Mouse (Mus musculus) hindbrain, postnatal 0 days (tissue): ENCODE measurements at regions not wholly inside any gene's neighbourhood (a gene's known extent, or its start where the extent isn't known, plus 50 kb on each side); places are given as distances from the start of the nearest gene placed in this dataset.

Experiments
- ATAC-seq: fragments of 200-750 bp; cut with Nextera tagmentation; 2 replicates; pipeline ENCODE4 v1.8.0; 2017; ENCODE audit warnings: mild to moderate bottlenecking, moderate TSS enrichment, moderate library complexity
- DNase-seq: peaks from one replicate; pipeline ENCODE4 v3.0.0-alpha.2; 2015; ENCODE audit warnings: low spot score
- H3K27ac ChIP-seq: fragments of 300-500 bp; sonication (generic); 2 replicates; pipeline ENCODE4 v1.5.1; 2014; ENCODE audit warnings: mild to moderate bottlenecking
- H3K27me3 ChIP-seq: fragments of 300-500 bp; sonication (generic); 2 replicates; pipeline ENCODE4 v1.6.1; 2014; ENCODE audit warnings: low read length, mixed read lengths; ENCODE audit not compliant: insufficient read depth
- H3K36me3 ChIP-seq: fragments of 300-500 bp; sonication (generic); 2 replicates; pipeline ENCODE4 v1.6.1; 2014; ENCODE audit warnings: low read length, mixed read lengths; ENCODE audit not compliant: insufficient read depth
- H3K4me1 ChIP-seq: fragments of 300-500 bp; sonication (generic); 2 replicates; pipeline ENCODE4 v1.6.1; 2014; ENCODE audit warnings: antibody characterized with exemption, low read length, mixed read lengths; ENCODE audit not compliant: insufficient read depth
- H3K4me2 ChIP-seq: fragments of 300-500 bp; sonication (generic); 2 replicates; pipeline ENCODE4 v1.6.1; 2014; ENCODE audit warnings: low read depth, mild to moderate bottlenecking, low read length, moderate library complexity, mixed read lengths
- H3K4me3 ChIP-seq: fragments of 300-500 bp; sonication (generic); 2 replicates; pipeline ENCODE4 v1.5.1; 2014; ENCODE audit warnings: low read length
- H3K9ac ChIP-seq: fragments of 300-500 bp; sonication (generic); replicated peaks from 2 replicates; pipeline ENCODE4 v1.6.1; 2014; ENCODE audit warnings: mild to moderate bottlenecking, low read length, moderate library complexity, mixed read lengths
- H3K9me3 ChIP-seq: fragments of 300-500 bp; sonication (generic); 2 replicates; pipeline ENCODE4 v1.6.1; 2016; ENCODE audit warnings: low read length, mixed read lengths
- CTCF ChIP-seq: IDR thresholded peaks from 2 replicates; pipeline ENCODE4 v1.5.1; 2016; ENCODE audit warnings: antibody characterized with exemption, control low read depth, low read depth
- WGBS: fragments of 180-500 bp; shearing (Covaris S2); extraction: QIAGEN DNeasy Blood & Tissue Kit; methylation state at CpG from one replicate; pipeline ENCODE4 v1.1.7; 2014; 5-methylcytosine and 5-hydroxymethylcytosine counted together

- Histone ChIP-seq H3K27ac (no peak overlapping the region), H3K4me1 (no peaks in the 10 kb centered on the region), H3K36me3 (no peaks in the 10 kb centered on the region), H3K9ac (no peak overlapping the region), H3K27me3 (no peaks in the 10 kb centered on the region), H3K4me2 (no peak overlapping the region), H3K4me3 (no peak overlapping the region), H3K9me3 (no peaks in the 10 kb centered on the region)
- ATAC-seq (no peak), DNase-seq (no peak)
- no peak for TF ChIP-seq CTCF
- WGBS, result 53% methylated on average over 4 of the region's 4 CpGs
These were observed 181.6 kb downstream of the Rplp1 start for GRCm38 (mm10) chr9:61732747-61733146.

DNA sequence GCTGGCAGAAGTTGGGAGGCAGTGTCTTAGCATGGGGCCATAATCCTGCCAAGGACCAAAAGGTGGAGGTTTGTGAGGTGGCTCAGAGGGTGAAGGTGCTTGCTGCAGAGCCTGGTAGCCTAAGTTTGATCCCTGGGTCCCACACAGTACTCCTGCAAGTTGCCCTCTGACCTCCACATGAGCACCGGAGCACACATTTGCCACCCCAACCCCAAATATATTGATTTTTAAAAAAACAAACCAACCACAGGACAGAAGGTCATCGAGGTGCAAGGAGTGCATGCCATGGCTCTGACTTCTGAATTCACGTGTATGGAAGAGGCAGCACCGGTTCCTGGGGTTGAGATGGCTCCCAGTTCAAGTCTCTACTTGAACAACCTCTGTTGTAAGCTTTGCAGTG is 186.2 kb downstream of the Rplp1 start:
- Histone ChIP-seq H3K4me1 (no peaks in the 10 kb centered on the region), H3K9ac (no peak overlapping the region), H3K9me3 (no peaks in the 10 kb centered on the region), H3K27me3 (no peaks in the 10 kb centered on the region), H3K36me3 (no peaks in the 10 kb centered on the region), H3K4me2 (no peak overlapping the region), H3K27ac (no peak overlapping the region), H3K4me3 (no peak overlapping the region)
- DNase-seq (no peak), ATAC-seq (no peak)
- 89% methylated on average over 4 of the region's 4 CpGs for WGBS
- TF ChIP-seq CTCF, result no peak

DNA sequence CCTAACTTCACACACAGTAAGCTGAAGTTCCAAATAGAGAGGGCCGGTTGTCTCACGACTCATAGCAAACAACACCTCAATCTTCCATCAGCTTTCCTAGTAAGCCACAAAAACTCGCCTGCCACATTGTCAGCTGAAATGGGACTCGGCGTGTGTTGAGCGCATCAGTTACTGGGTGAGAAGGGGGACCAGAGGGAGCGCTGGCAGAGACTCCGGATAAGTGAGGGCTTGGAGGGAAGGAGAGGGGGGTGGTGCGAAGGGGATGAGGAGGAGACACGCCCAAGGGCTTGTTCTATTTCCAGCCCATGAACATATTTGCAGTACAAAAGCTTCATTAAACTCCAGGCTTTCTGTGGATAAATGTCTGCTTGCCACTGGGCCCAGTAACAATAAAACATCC is 186.7 kb downstream of the Rplp1 start:
- 70% methylated on average over 10 of the region's 10 CpGs for WGBS
- no peak overlapping the region for H3K27ac ChIP-seq
- H3K9me3 ChIP-seq, result no peaks in the 10 kb centered on the region
- H3K9ac ChIP-seq, result no peak overlapping the region
- no peaks in the 10 kb centered on the region for H3K4me1 ChIP-seq
- no peak for DNase-seq
- H3K27me3 ChIP-seq, result no peaks in the 10 kb centered on the region
- H3K36me3 ChIP-seq, result no peaks in the 10 kb centered on the region
- H3K4me2 ChIP-seq, result no peak overlapping the region
- no peak for TF ChIP-seq CTCF
- H3K4me3 ChIP-seq, result no peak overlapping the region
- ATAC-seq, result no peak

DNA sequence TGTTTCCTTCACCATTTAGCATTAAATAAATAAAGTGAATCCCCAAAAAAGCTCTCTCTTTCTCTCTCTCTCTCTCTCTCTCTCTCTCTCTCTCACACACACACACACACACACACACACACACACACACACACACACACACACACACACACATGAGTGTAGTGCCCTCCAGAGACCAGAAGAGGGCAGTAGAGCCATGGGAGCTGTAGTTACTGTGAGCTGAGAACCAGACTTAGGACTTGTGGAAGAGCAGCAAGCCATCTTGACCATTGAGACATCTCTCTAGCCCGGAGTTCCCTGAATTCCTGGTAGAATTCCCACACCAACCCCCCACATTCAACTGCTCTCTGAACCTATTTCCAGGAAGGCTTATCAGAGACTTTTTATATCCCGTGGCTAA is 190.3 kb downstream of the Rplp1 start:
- ATAC-seq, result no peak
- no peak overlapping the region for H3K9ac ChIP-seq

DNA sequence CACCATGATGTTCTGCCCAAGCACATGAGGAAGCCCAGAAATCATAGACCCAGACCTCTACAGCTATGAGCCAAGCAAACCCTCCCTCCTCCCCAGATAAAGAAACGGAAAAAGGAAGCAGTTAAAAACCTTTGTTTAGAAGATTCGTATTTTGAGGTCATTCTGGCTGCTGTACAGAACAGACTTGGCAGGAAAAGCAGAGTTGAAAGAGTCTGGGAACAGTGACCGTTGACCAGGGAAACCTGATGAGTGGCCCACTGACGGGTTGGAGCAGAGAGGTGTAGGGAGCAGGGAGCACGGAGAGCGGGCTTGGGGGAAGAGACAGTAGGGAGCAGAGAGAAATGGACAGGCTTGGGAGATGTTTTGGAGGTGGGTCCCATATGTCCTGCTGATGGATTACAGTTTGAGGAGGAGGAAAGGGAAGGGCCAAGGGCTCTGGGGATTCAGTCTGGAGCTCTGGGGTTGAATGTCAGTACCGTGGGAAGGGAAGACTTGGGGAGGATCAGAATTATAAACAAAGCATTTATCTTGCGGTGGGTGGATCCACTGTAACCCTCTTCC is 191.2 kb downstream of the Rplp1 start:
- no peak for TF ChIP-seq CTCF

More for the DNA sequence above, 190.3 kb downstream of the Rplp1 start:
- Histone ChIP-seq H3K4me3 (no peak overlapping the region), H3K4me1 (peaks cover 17% of the 10 kb centered on the region), H3K9me3 (no peaks in the 10 kb centered on the region), H3K36me3 (no peaks in the 10 kb centered on the region), H3K27ac (no peak overlapping the region), H3K27me3 (no peaks in the 10 kb centered on the region), H3K4me2 (no peak overlapping the region)
- no peak for DNase-seq
- WGBS, result 100% methylated on average over 2 of the region's 2 CpGs
- peak; percentile 40 for TF ChIP-seq CTCF

DNA sequence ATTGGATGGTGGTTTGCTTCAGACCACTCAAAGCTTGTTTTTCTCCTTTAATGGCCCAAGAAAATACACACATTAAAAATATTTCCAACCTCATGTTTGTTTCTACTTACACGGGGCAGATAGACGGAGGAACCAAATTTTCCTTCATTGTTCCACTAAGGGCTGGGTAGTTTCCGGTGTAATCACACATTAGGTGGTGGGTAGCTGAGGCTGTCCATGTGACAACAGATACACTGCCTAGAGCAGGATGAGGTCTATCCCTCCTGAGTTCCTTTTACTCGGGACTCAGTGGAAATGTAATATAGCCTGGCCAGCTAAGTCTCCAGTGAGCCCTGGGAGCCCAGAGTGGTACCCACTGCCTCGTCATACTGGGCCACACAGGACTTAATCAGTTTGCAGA is 192.5 kb downstream of the Rplp1 start:
- 88% methylated on average over 5 of the region's 5 CpGs for WGBS
- Histone ChIP-seq H3K27me3 (no peaks in the 10 kb centered on the region), H3K9ac (no peak overlapping the region), H3K4me1 (peaks cover 17% of the 10 kb centered on the region), H3K27ac (no peak overlapping the region), H3K4me3 (no peak overlapping the region), H3K4me2 (no peak overlapping the region), H3K36me3 (no peaks in the 10 kb centered on the region), H3K9me3 (no peaks in the 10 kb centered on the region)
- TF ChIP-seq CTCF, result no peak
- no peak for DNase-seq
- no peak for ATAC-seq

More for the DNA sequence above, 191.2 kb downstream of the Rplp1 start:
- no peaks in the 10 kb centered on the region for H3K9me3 ChIP-seq
- H3K36me3 ChIP-seq, result no peaks in the 10 kb centered on the region
- peak; percentile 44 for DNase-seq
- no peak overlapping the region for H3K27ac ChIP-seq
- no peak overlapping the region for H3K9ac ChIP-seq
- no peak for ATAC-seq
- 67% methylated on average over 8 of the region's 8 CpGs for WGBS
- no peak overlapping the region for H3K4me2 ChIP-seq
- H3K27me3 ChIP-seq, result no peaks in the 10 kb centered on the region
- peaks cover 17% of the 10 kb centered on the region for H3K4me1 ChIP-seq
- no peak overlapping the region for H3K4me3 ChIP-seq

GRCm38 (mm10) chr9:61721071-61721470 is 193.3 kb downstream of the Rplp1 start:
- WGBS, result 20% methylated on average over 4 of the region's 4 CpGs
- H3K27me3 ChIP-seq, result no peaks in the 10 kb centered on the region
- H3K9me3 ChIP-seq, result no peaks in the 10 kb centered on the region
- H3K4me2 ChIP-seq, result no peak overlapping the region
- no peak overlapping the region for H3K9ac ChIP-seq
- no peaks in the 10 kb centered on the region for H3K36me3 ChIP-seq
- DNase-seq, result no peak
- peaks cover 17% of the 10 kb centered on the region for H3K4me1 ChIP-seq
- TF ChIP-seq CTCF, result no peak
- H3K4me3 ChIP-seq, result no peak overlapping the region
- no peak for ATAC-seq
- H3K27ac ChIP-seq, result 0 out of 2 replicates have a peak overlapping the region, but pooled peaks have one; percentile 32
